Mouse (Mus musculus): ENCODE measurements around the gene 1520401A03Rik.
"Not testable (repeated sequence)": the region's sequence is repeated elsewhere in the genome, so short reads cannot be mapped to it uniquely, and the experiment has no call there.

GRCm38 (mm10) chr17:23772219-23772556 is 49.6 kb upstream of the 1520401A03Rik start:
- TF ChIP-seq CTCF (IDR thresholded peaks at IDR 0.05; ENCODE audit: low read depth); EP300 (optimal IDR thresholded peaks at IDR 0.05): not testable (repeated sequence)
